Mouse (Mus musculus) hindbrain, embryonic 15.5 days (tissue): Measurements from ENCODE around the gene Rundc1. TPM values are rescaled to one million over a fixed set of nuclear protein-coding genes. Genes with fewer than 3 reads are reported as not detected.
"Not testable (repeated sequence)": the region's sequence is repeated elsewhere in the genome, so short reads cannot be mapped to it uniquely, and the experiment has no call there.

Experiments
- ATAC-seq: fragments of 200-750 bp; cut with Nextera tagmentation; 2 replicates; pipeline ENCODE4 v1.8.0; 2017; ENCODE audit warnings: low read depth, moderate number of reproducible peaks, moderate TSS enrichment; ENCODE audit not compliant: low FRiP score
- H3K27ac ChIP-seq: fragments of 300-500 bp; sonication (generic); replicated peaks from 2 replicates; pipeline ENCODE4 v1.5.1; 2015; ENCODE audit warnings: mild to moderate bottlenecking, inconsistent platforms
- H3K27me3 ChIP-seq: fragments of 300-500 bp; sonication (generic); 2 replicates; pipeline ENCODE4 v1.6.1; 2015; ENCODE audit warnings: control low read depth, inconsistent platforms
- H3K36me3 ChIP-seq: fragments of 300-500 bp; sonication (generic); 2 replicates; pipeline ENCODE4 v1.6.1; 2015; ENCODE audit warnings: control low read depth, inconsistent platforms
- H3K4me1 ChIP-seq: fragments of 300-500 bp; sonication (generic); replicated peaks from 2 replicates; pipeline ENCODE4 v1.6.1; 2015; ENCODE audit warnings: control low read depth, inconsistent platforms
- H3K4me2 ChIP-seq: fragments of 300-500 bp; sonication (generic); 2 replicates; pipeline ENCODE4 v1.6.1; 2015; ENCODE audit warnings: moderate library complexity, mild to moderate bottlenecking, inconsistent platforms
- H3K4me3 ChIP-seq: fragments of 300-500 bp; sonication (generic); 2 replicates; pipeline ENCODE4 v1.5.1; 2015; ENCODE audit warnings: mild to moderate bottlenecking, inconsistent platforms
- H3K9ac ChIP-seq: fragments of 300-500 bp; sonication (generic); 2 replicates; pipeline ENCODE4 v1.6.1; 2015; ENCODE audit warnings: inconsistent platforms
- H3K9me3 ChIP-seq: fragments of 300-500 bp; sonication (generic); 2 replicates; pipeline ENCODE4 v1.6.1; 2016; ENCODE audit warnings: control low read depth, inconsistent platforms
- WGBS: fragments of 180-500 bp; shearing (Covaris S2); methylation state at CpG from one replicate; pipeline ENCODE4 v1.1.7; 2015; 5-methylcytosine and 5-hydroxymethylcytosine counted together
- polyA plus RNA-seq: library from polyadenylated mRNA; unstranded; fragments of >200 nt; fragmentation: Nextera tagmentation; extraction: Ambion mirVana; gene quantifications from 2 replicates; pipeline ENCODE4 v1.2.1, GENCODE M21; 2015

The Rundc1 gene
- polyA plus RNA-seq, 1 experiment from 2014 or later = 32.0 TPM

DNA sequence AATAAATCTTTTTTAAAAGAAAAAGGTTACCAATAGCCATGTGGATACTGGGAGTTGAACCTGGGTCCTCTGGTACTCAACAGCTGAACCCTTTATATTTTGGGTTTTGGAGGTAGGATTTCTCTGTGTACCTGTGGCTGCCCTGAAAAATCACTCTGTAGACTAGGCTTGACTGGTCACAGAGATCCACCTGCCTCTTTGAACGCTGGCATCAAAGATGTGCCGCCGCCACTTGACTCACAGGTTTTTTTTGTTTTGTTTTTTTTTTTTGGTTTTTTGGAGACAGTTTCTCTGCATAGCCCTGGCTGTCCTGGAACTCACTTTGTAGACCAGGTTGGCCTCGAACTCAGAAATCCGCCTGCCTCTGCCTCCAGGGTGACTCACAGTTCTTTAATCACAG lies 22.9 kb downstream of the Rundc1 start:
- no peak overlapping the region for H3K4me2 ChIP-seq
- no peak for ATAC-seq
- H3K9ac ChIP-seq = no peak overlapping the region
- 92% methylated on average over 5 of the region's 5 CpGs for WGBS
- peaks cover 17% of the 10 kb centered on the region for H3K36me3 ChIP-seq
- no peak overlapping the region for H3K4me3 ChIP-seq
- peaks cover 18% of the 10 kb centered on the region for H3K4me1 ChIP-seq
- no peaks in the 10 kb centered on the region for H3K9me3 ChIP-seq
- no peak overlapping the region for H3K27ac ChIP-seq
- no peaks in the 10 kb centered on the region for H3K27me3 ChIP-seq

DNA sequence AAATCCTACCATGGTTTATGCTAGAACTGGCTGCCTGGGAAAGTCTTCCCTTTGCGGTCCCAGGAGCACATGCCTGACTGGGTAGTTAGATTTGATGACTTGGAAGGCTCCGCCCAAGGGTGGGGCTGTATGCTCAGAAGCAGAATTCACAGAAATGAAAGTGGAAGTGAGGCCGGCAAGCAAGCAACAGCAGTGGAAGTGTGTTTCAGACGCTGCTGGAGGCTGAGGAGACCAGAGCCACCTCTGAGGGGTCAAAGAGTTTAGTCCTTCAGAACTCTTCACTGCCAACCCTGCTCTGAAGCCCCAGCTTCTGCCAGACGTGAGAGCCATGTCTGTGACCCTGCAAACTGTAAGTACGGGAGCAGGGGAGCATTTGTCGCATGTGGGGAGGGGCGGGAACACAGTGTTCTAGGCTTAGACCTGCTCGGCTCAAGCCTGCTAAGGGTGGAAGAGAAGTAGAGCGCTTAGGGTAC lies 23.4 kb downstream of the Rundc1 start, which contains the start of gene Ifi35:
Gene Ifi35 (plus strand): TSS at position 134 of the 473 bp plus-strand sequence.
- peaks cover 17% of the 10 kb centered on the region for H3K36me3 ChIP-seq
- peak within 1 kb of the TSS; percentile 20 for H3K4me3 ChIP-seq
- H3K9me3 ChIP-seq = no peaks in the 10 kb centered on the region
- peaks cover 13% of the 10 kb centered on the region for H3K4me1 ChIP-seq
- no peak within 1 kb of the TSS for H3K9ac ChIP-seq
- no peak within 1 kb of the TSS for H3K27ac ChIP-seq
- 41% methylated on average over 10 of the region's 10 CpGs for WGBS
- H3K4me2 ChIP-seq = peak within 1 kb of the TSS; percentile 13; the same call in 1 of the 2 replicates
- H3K27me3 ChIP-seq = no peaks in the 10 kb centered on the region
- no peak for ATAC-seq

DNA sequence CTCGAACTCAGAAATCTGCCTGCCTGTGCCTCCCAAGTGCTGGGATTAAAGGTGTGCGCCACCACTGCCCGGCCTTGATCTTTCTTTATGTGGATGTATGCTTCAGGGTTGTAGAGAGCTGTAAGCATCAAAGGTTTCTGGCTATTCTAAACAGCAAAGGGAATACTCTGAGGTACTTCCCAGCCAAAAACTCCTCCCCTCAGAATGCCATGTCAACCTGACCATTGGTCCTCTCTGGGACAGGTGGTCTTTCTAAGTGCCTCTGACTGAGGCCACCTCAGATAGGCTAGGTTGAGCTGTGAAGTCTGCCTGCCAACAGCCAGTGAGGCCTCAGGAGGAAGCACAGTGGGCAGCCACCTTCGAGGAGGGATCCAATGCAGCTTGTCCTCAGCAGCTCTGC lies 24.0 kb downstream of the Rundc1 start:
- WGBS = 86% methylated on average over 4 of the region's 4 CpGs
- H3K27ac ChIP-seq = no peak overlapping the region
- H3K4me1 ChIP-seq = peaks cover 7% of the 10 kb centered on the region
- H3K9me3 ChIP-seq = no peaks in the 10 kb centered on the region
- H3K4me2 ChIP-seq = peak overlapping the region; percentile 13; the same call in 1 of the 2 replicates
- H3K4me3 ChIP-seq = no peak overlapping the region
- ATAC-seq = no peak
- H3K27me3 ChIP-seq = no peaks in the 10 kb centered on the region
- H3K9ac ChIP-seq = no peak overlapping the region
- peaks cover 13% of the 10 kb centered on the region for H3K36me3 ChIP-seq

DNA sequence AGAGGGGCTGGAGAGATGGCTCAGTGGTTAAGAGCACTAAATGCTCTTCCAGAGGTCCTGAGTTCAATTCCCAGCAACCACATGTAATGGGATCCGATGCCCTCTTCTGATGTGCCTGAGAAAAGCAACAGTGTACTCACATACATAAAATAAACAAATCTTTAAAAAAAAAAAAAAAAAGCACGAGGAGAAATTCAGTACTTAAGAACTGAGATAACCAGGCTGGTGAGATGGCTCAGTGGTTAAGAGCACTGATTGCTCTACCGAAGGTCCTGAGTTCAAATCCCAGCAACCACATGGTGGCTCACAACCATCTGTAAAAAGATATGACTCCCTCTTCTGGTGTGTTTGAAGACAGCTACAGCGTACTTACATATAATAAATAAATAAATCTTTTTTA lies 24.7 kb downstream of the Rundc1 start:
- H3K4me3 ChIP-seq, H3K9ac ChIP-seq, H3K4me1 ChIP-seq, H3K36me3 ChIP-seq, H3K4me2 ChIP-seq, H3K27me3 ChIP-seq, ATAC-seq, H3K9me3 ChIP-seq, H3K27ac ChIP-seq: not testable (repeated sequence)
- 81% methylated on average over 4 of the region's 4 CpGs for WGBS

DNA sequence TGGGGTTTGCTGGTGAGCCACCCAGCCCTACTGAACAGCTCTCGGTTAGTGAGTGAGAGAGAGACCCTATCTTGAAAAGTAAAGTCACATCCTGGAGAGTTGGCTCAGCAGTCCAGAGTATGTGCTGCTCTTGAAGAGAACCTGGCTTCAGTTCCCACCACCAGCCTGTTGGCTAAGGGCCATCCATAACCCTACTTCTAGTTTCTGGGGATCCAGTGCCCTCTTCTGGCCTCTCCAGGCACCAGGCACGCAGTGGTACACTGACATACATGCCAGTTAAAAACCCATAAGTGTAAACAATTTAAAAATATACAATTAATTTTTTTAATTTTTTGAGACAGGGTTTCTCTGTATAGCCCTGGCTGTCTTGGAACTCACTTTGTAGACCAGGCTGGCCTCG lies 25.5 kb downstream of the Rundc1 start:
- H3K4me1 ChIP-seq = no peaks in the 10 kb centered on the region; the same call in 1 of the 2 replicates
- no peak for ATAC-seq
- no peak overlapping the region for H3K4me3 ChIP-seq
- H3K27ac ChIP-seq = no peak overlapping the region
- H3K9me3 ChIP-seq = no peaks in the 10 kb centered on the region
- 84% methylated on average over 3 of the region's 3 CpGs for WGBS
- H3K27me3 ChIP-seq = no peaks in the 10 kb centered on the region
- H3K36me3 ChIP-seq = no peaks in the 10 kb centered on the region
- no peak overlapping the region for H3K9ac ChIP-seq
- H3K4me2 ChIP-seq = no peak overlapping the region

DNA sequence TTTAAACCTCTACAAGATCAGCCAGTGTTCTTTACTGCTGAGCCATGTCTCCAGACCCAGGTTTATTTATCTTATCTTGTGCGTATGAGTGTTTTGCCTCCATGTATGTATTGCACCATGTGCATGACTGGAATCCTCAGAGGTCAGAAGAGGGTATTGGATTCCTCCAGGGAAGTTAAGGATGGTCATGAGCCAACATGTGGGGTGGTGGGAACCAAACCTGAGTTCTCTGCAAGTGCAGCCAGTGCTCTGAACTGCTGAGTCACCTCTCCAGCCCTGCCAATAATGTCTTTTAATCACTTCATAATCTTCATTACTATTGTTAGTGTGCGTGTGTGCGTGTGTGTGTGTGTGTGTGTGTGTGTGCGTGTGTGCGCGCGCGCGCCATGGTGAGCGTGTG lies 26.7 kb downstream of the Rundc1 start:
- Histone ChIP-seq H3K4me1 (no peaks in the 10 kb centered on the region; the same call in 1 of the 2 replicates), H3K9me3 (no peaks in the 10 kb centered on the region), H3K4me2 (no peak overlapping the region), H3K27me3 (no peaks in the 10 kb centered on the region), H3K9ac (no peak overlapping the region), H3K4me3 (no peak overlapping the region), H3K36me3 (0 out of 2 replicates have a peak, but pooled peaks cover 1% of the 10 kb centered on the region), H3K27ac (no peak overlapping the region)
- no peak for ATAC-seq
- WGBS = 93% methylated on average over 10 of the region's 10 CpGs

DNA sequence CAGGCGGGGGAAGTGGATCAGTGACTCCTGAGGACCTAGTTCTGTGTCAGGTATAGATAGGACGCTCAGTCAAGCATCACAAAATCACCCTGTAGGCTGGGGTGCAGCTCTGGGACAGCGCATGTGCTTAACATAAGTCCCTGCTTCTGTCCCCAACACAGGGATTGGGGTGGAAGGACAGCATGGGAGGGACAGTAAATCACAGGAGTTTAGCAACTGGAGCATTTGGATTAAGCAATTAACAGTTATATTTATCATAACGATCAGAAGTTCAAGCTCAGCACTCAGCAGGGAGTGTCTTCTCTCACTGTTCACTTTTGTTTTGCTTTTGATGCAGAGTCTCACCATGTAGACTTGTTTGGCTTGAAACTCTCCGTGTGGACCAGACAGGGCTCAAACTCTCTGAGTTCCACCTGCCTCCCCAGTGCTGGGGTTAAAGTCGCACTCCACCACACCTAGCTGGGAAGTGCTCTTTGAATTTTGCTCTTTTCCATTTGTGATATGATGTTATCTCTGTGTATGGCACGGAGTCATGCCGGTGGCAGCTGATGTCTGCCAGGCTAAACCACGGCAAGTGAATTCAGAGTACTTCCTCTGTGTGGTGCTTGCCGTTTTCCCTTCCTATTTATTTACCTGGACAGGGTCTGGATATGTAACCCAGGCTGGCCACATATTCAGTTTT lies 27.3 kb downstream of the Rundc1 start:
- no peak for ATAC-seq
- Histone ChIP-seq H3K9ac (no peak overlapping the region), H3K27me3 (no peaks in the 10 kb centered on the region), H3K36me3 (peaks cover 8% of the 10 kb centered on the region; the same call in 1 of the 2 replicates), H3K4me3 (no peak overlapping the region), H3K27ac (no peak overlapping the region), H3K9me3 (no peaks in the 10 kb centered on the region), H3K4me1 (no peaks in the 10 kb centered on the region; the same call in 1 of the 2 replicates), H3K4me2 (no peak overlapping the region)
- WGBS = 77% methylated on average over 10 of the region's 10 CpGs

DNA sequence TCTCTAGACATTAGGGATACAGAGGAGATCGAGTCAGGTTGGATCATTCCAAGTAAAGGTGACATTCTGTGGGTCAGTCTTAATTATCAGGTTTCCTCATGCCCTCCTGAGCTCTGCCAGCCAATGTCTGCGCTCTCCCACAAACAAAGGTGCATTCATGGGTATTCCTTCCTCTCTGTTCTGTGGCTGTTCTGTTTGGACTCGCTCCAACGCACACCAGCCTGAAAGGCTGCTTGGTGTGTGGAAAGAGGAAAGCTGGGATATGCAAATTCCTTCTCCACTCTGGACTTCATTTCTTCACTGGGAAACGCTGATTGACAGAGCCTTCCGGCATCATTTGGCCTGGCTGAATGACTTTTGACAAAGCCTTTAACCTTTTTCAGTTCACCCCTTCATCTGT lies 29.8 kb downstream of the Rundc1 start:
- peaks cover 31% of the 10 kb centered on the region for H3K36me3 ChIP-seq
- 0 out of 2 replicates have a peak, but pooled peaks have one; percentile 55 for ATAC-seq
- no peak overlapping the region for H3K4me2 ChIP-seq
- 39% methylated on average over 6 of the region's 6 CpGs for WGBS
- peak overlapping the region; percentile 30; the same call in 1 of the 2 replicates for H3K27ac ChIP-seq
- no peak overlapping the region for H3K9ac ChIP-seq
- no peak overlapping the region for H3K4me3 ChIP-seq
- no peaks in the 10 kb centered on the region for H3K27me3 ChIP-seq
- no peaks in the 10 kb centered on the region for H3K9me3 ChIP-seq
- H3K4me1 ChIP-seq = no peaks in the 10 kb centered on the region; the same call in 1 of the 2 replicates

DNA sequence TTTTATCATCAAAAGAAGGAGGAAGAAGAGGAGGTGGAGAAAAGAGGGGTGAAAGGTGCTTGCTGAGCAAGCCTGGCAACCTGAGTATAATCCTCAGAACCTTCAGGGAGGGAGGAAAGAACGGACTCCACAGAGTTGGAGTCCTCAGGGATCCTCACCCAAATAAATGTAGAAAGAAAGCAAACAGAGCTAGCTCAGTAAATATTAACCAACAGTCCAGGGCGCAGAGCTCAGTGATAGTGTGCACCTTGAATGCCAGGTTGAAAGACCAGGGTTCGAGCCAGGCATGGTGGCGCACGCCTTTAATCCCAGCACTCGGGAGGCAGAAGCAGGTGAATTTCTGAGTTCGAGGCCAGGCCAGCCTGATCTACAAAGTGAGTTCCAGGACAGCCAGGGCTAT lies 30.7 kb downstream of the Rundc1 start:
- H3K9ac ChIP-seq = no peak overlapping the region
- H3K27ac ChIP-seq = no peak overlapping the region
- H3K36me3 ChIP-seq = peaks cover 40% of the 10 kb centered on the region
- no peak for ATAC-seq
- no peaks in the 10 kb centered on the region for H3K9me3 ChIP-seq
- H3K4me1 ChIP-seq = no peaks in the 10 kb centered on the region; the same call in 1 of the 2 replicates
- no peaks in the 10 kb centered on the region for H3K27me3 ChIP-seq
- 94% methylated on average over 7 of the region's 7 CpGs for WGBS
- H3K4me3 ChIP-seq = no peak overlapping the region
- H3K4me2 ChIP-seq = no peak overlapping the region

DNA sequence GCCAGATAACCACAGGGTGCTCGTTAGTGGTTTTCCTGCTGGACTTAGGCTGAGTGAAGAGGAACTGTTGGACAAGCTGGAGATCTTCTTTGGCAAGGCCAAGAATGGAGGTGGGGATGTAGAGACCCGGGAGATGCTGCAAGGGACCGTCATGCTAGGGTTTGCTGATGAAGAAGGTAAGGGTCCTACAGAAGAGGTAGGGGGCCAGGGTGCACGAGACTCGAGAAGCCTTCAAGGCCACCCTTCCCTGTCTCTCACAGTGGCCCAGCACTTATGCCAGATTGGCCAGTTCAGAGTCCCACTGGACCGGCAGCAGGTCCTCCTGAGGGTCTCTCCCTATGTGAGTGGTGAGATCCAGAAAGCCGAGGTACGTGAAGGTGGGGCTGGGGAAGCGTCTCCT lies 32.7 kb downstream of the Rundc1 start:
- Histone ChIP-seq H3K9ac (no peak overlapping the region), H3K4me3 (no peak overlapping the region), H3K36me3 (peaks cover 58% of the 10 kb centered on the region), H3K9me3 (no peaks in the 10 kb centered on the region), H3K4me1 (peaks cover 7% of the 10 kb centered on the region), H3K27me3 (no peaks in the 10 kb centered on the region), H3K4me2 (no peak overlapping the region), H3K27ac (no peak overlapping the region)
- 95% methylated on average over 9 of the region's 9 CpGs for WGBS
- no peak for ATAC-seq

DNA sequence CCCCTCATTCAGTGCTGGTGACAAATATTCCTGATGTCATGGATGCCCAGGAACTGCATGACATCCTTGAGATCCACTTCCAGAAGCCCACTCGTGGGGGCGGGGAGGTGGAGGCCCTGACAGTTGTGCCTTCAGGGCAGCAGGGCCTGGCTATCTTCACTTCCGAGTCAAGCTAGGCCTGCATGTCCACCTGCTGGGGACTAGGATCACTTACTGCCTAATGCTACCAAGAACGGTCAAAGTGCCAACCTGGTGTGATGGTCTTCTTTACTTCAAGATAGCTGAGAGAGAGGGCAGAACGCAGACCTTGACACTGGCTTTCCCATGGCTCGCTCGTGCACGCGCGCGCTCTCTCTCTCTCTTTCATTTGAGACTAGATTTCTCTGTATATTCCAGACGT lies 33.3 kb downstream of the Rundc1 start:
- peaks cover 13% of the 10 kb centered on the region for H3K4me1 ChIP-seq
- ATAC-seq = no peak
- no peaks in the 10 kb centered on the region for H3K9me3 ChIP-seq
- H3K4me3 ChIP-seq = no peak overlapping the region
- H3K4me2 ChIP-seq = no peak overlapping the region
- H3K36me3 ChIP-seq = peaks cover 58% of the 10 kb centered on the region
- H3K27ac ChIP-seq = no peak overlapping the region
- H3K27me3 ChIP-seq = no peaks in the 10 kb centered on the region
- H3K9ac ChIP-seq = no peak overlapping the region
- 87% methylated on average over 12 of the region's 12 CpGs for WGBS

DNA sequence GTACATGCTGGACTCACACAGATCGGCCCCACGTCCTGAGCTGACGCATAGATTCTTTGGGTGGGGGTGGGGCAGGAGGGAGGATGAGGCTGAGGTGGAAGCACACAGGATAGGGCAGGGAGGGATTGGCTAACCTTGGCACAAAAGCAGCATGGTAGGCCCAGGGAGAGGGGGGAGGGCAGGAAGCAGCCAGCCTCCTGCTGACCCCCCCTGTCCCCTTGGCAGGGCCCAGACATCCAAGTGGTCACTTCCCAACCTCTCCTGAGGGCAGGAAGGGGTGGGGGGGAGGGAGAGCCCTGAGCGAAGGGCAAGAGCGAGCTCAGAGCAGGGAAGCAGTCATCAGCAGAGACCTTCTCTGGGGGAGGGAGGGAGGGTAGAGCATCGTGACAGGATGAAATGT lies 34.8 kb downstream of the Rundc1 start:
- 44% methylated on average over 4 of the region's 6 CpGs for WGBS
- Histone ChIP-seq H3K4me1 (peaks cover 28% of the 10 kb centered on the region), H3K9ac (no peak overlapping the region), H3K27ac (no peak overlapping the region), H3K4me2 (no peak overlapping the region), H3K4me3 (no peak overlapping the region), H3K36me3 (peaks cover 58% of the 10 kb centered on the region), H3K27me3 (no peaks in the 10 kb centered on the region), H3K9me3 (no peaks in the 10 kb centered on the region)
- ATAC-seq = no peak
